Mouse (Mus musculus): ENCODE data around the gene Zgpat. TPM values are rescaled to one million over a fixed set of nuclear protein-coding genes. Genes with fewer than 3 reads are reported as not detected.

The Zgpat gene
- polyA plus RNA-seq, 1 experiment from 2014 or later = 75.0 TPM

GRCm38 (mm10) chr2:181365655-181366075 lies 937 bp downstream of the Zgpat start:
- no peaks in the 10 kb centered on the region for H3K27me3 ChIP-seq
- peak; percentile 77 for ATAC-seq (ENCODE audit: low FRiP score, low read depth)
- WGBS = under 1% methylated on average over 20 of the region's 20 CpGs
- H3K4me1 ChIP-seq = peaks cover 35% of the 10 kb centered on the region
- peak overlapping the region; percentile 99 for H3K4me2 ChIP-seq (replicated peaks)
- no peaks in the 10 kb centered on the region for H3K9me3 ChIP-seq
- peak overlapping the region; percentile 90 for H3K27ac ChIP-seq (replicated peaks)
- H3K36me3 ChIP-seq = peaks cover 45% of the 10 kb centered on the region
- H3K4me3 ChIP-seq = peak overlapping the region; percentile 75
- peak overlapping the region; percentile 94 for H3K9ac ChIP-seq (replicated peaks)

GRCm38 (mm10) chr2:181370001-181370400 lies 5.3 kb downstream of the Zgpat start:
- Histone ChIP-seq H3K4me1 (peaks cover 28% of the 10 kb centered on the region), H3K9me3 (no peaks in the 10 kb centered on the region), H3K27me3 (no peaks in the 10 kb centered on the region), H3K4me3 (no peak overlapping the region), H3K36me3 (peaks cover 27% of the 10 kb centered on the region), H3K9ac (replicated peaks) (no peak overlapping the region), H3K27ac (replicated peaks) (no peak overlapping the region), H3K4me2 (replicated peaks) (no peak overlapping the region)
- WGBS = 98% methylated on average over 5 of the region's 5 CpGs
- no peak for ATAC-seq (ENCODE audit: low FRiP score, low read depth)

GRCm38 (mm10) chr2:181375787-181376186 lies 11.1 kb downstream of the Zgpat start:
- Histone ChIP-seq H3K9ac (replicated peaks) (no peak overlapping the region), H3K27ac (replicated peaks) (no peak overlapping the region), H3K27me3 (no peaks in the 10 kb centered on the region), H3K4me3 (no peak overlapping the region), H3K36me3 (peaks cover 31% of the 10 kb centered on the region), H3K9me3 (no peaks in the 10 kb centered on the region), H3K4me1 (no peaks in the 10 kb centered on the region), H3K4me2 (replicated peaks) (no peak overlapping the region)
- 95% methylated on average over 2 of the region's 2 CpGs for WGBS
- no peak for ATAC-seq (ENCODE audit: low FRiP score, low read depth)

- H3K4me2 ChIP-seq (replicated peaks) = no peak overlapping the region
- peaks cover 45% of the 10 kb centered on the region for H3K36me3 ChIP-seq
- ATAC-seq (ENCODE audit: low FRiP score, low read depth) = no peak
- no peak overlapping the region for H3K9ac ChIP-seq (replicated peaks)
- no peak overlapping the region for H3K4me3 ChIP-seq
- H3K9me3 ChIP-seq = no peaks in the 10 kb centered on the region
- no peaks in the 10 kb centered on the region for H3K4me1 ChIP-seq
- H3K27me3 ChIP-seq = no peaks in the 10 kb centered on the region
- 90% methylated on average over 2 of the region's 2 CpGs for whole genome bisulfite sequencing
- no peak overlapping the region for H3K27ac ChIP-seq (replicated peaks)
Measured at GRCm38 (mm10) chr2:181377230-181377629, 12.5 kb downstream of the Zgpat start.

- Histone ChIP-seq H3K4me1 (no peaks in the 10 kb centered on the region), H3K4me2 (replicated peaks) (no peak overlapping the region), H3K27ac (replicated peaks) (no peak overlapping the region), H3K27me3 (no peaks in the 10 kb centered on the region), H3K9ac (replicated peaks) (no peak overlapping the region), H3K9me3 (no peaks in the 10 kb centered on the region), H3K36me3 (peaks cover 52% of the 10 kb centered on the region), H3K4me3 (no peak overlapping the region)
- no peak for ATAC-seq (ENCODE audit: low FRiP score, low read depth)
- 92% methylated on average over 5 of the region's 5 CpGs for WGBS
Measured at GRCm38 (mm10) chr2:181378701-181379100, 14.0 kb downstream of the Zgpat start.

- Histone ChIP-seq H3K4me2 (replicated peaks) (no peak within 1 kb of the TSS), H3K9ac (replicated peaks) (no peak within 1 kb of the TSS), H3K27ac (replicated peaks) (no peak within 1 kb of the TSS), H3K4me1 (no peaks in the 10 kb centered on the region), H3K36me3 (peaks cover 59% of the 10 kb centered on the region), H3K4me3 (no peak within 1 kb of the TSS), H3K9me3 (no peaks in the 10 kb centered on the region), H3K27me3 (no peaks in the 10 kb centered on the region)
- 94% methylated on average over 12 of the region's 12 CpGs for WGBS
- no peak for ATAC-seq (ENCODE audit: low FRiP score, low read depth)
Measured at GRCm38 (mm10) chr2:181379778-181380177, 15.1 kb downstream of the Zgpat start, which contains the start of gene Lime1. TSS of gene Lime1 (plus strand) at chr2:181380078.

GRCm38 (mm10) chr2:181380251-181380650 lies 15.5 kb downstream of the Zgpat start:
- Histone ChIP-seq H3K27me3 (no peaks in the 10 kb centered on the region), H3K27ac (replicated peaks) (no peak overlapping the region), H3K4me3 (no peak overlapping the region), H3K4me2 (replicated peaks) (no peak overlapping the region), H3K4me1 (no peaks in the 10 kb centered on the region), H3K36me3 (peaks cover 64% of the 10 kb centered on the region), H3K9ac (replicated peaks) (no peak overlapping the region), H3K9me3 (no peaks in the 10 kb centered on the region)
- no peak for ATAC-seq (ENCODE audit: low FRiP score, low read depth)
- WGBS = 92% methylated on average over 5 of the region's 5 CpGs

- WGBS = 86% methylated on average over 5 of the region's 5 CpGs
- no peaks in the 10 kb centered on the region for H3K9me3 ChIP-seq
- H3K4me1 ChIP-seq = no peaks in the 10 kb centered on the region
- H3K27me3 ChIP-seq = no peaks in the 10 kb centered on the region
- H3K4me3 ChIP-seq = no peak overlapping the region
- H3K9ac ChIP-seq (replicated peaks) = no peak overlapping the region
- no peak overlapping the region for H3K27ac ChIP-seq (replicated peaks)
- H3K4me2 ChIP-seq (replicated peaks) = no peak overlapping the region
- no peak for ATAC-seq (ENCODE audit: low FRiP score, low read depth)
- peaks cover 71% of the 10 kb centered on the region for H3K36me3 ChIP-seq
Measured at GRCm38 (mm10) chr2:181381107-181381506, 16.4 kb downstream of the Zgpat start.

GRCm38 (mm10) chr2:181381631-181382306 lies 17.0 kb downstream of the Zgpat start:
- Histone ChIP-seq H3K4me2 (replicated peaks) (no peak overlapping the region), H3K9me3 (no peaks in the 10 kb centered on the region), H3K9ac (replicated peaks) (no peak overlapping the region), H3K4me1 (no peaks in the 10 kb centered on the region), H3K4me3 (no peak overlapping the region), H3K36me3 (peaks cover 78% of the 10 kb centered on the region), H3K27ac (replicated peaks) (no peak overlapping the region), H3K27me3 (no peaks in the 10 kb centered on the region)
- 95% methylated on average over 6 of the region's 6 CpGs for WGBS
- ATAC-seq (ENCODE audit: low FRiP score, low read depth) = no peak

GRCm38 (mm10) chr2:181384463-181384862 lies 19.7 kb downstream of the Zgpat start:
- Histone ChIP-seq H3K27ac (replicated peaks) (no peak overlapping the region), H3K27me3 (no peaks in the 10 kb centered on the region), H3K4me3 (no peak overlapping the region), H3K36me3 (peaks cover 68% of the 10 kb centered on the region), H3K4me2 (replicated peaks) (no peak overlapping the region), H3K9ac (replicated peaks) (no peak overlapping the region), H3K9me3 (no peaks in the 10 kb centered on the region), H3K4me1 (no peaks in the 10 kb centered on the region)
- WGBS = 92% methylated on average over 7 of the region's 7 CpGs
- no peak for ATAC-seq (ENCODE audit: low FRiP score, low read depth)

GRCm38 (mm10) chr2:181384919-181385391 lies 20.2 kb downstream of the Zgpat start:
- ATAC-seq (ENCODE audit: low FRiP score, low read depth) = no peak
- 79% methylated on average over 4 of the region's 4 CpGs for WGBS
- H3K36me3 ChIP-seq = peaks cover 68% of the 10 kb centered on the region
- no peak overlapping the region for H3K9ac ChIP-seq (replicated peaks)
- no peaks in the 10 kb centered on the region for H3K9me3 ChIP-seq
- no peaks in the 10 kb centered on the region for H3K27me3 ChIP-seq
- H3K4me2 ChIP-seq (replicated peaks) = no peak overlapping the region
- H3K4me3 ChIP-seq = no peak overlapping the region
- no peak overlapping the region for H3K27ac ChIP-seq (replicated peaks)
- no peaks in the 10 kb centered on the region for H3K4me1 ChIP-seq

GRCm38 (mm10) chr2:181385885-181386284 lies 21.2 kb downstream of the Zgpat start:
- Histone ChIP-seq H3K4me3 (no peak overlapping the region), H3K9ac (replicated peaks) (no peak overlapping the region), H3K27me3 (no peaks in the 10 kb centered on the region), H3K4me1 (no peaks in the 10 kb centered on the region), H3K4me2 (replicated peaks) (no peak overlapping the region), H3K27ac (replicated peaks) (no peak overlapping the region), H3K9me3 (no peaks in the 10 kb centered on the region), H3K36me3 (peaks cover 68% of the 10 kb centered on the region)
- 92% methylated on average over 3 of the region's 3 CpGs for WGBS
- ATAC-seq (ENCODE audit: low FRiP score, low read depth) = no peak

Measured in midbrain, embryonic 12.5 days (tissue).